Mouse (Mus musculus) kidney, embryonic 14.5 days (tissue): Measurements from ENCODE around the gene Lmtk3. TPM values are rescaled to one million over a fixed set of nuclear protein-coding genes. Genes with fewer than 3 reads are reported as not detected.
A peak's percentile ranks its signal among the peaks of the same experiment; 100 is the strongest.

ENCODE experiments used
- ATAC-seq: fragments of 200-750 bp; cut with Nextera tagmentation; 2 replicates; pipeline ENCODE4 v1.8.0; 2017; ENCODE audit warnings: moderate number of reproducible peaks, mild to moderate bottlenecking, moderate TSS enrichment, moderate library complexity; ENCODE audit not compliant: low FRiP score, low TSS enrichment
- H3K27ac ChIP-seq: fragments of 300-500 bp; sonication (generic); 2 replicates; pipeline ENCODE4 v1.5.1; 2014; ENCODE audit warnings: low read depth, mild to moderate bottlenecking, low read length, moderate library complexity, mixed read lengths
- H3K27me3 ChIP-seq: fragments of 300-500 bp; sonication (generic); 2 replicates; pipeline ENCODE4 v1.6.1; 2014; ENCODE audit warnings: mild to moderate bottlenecking, low read length; ENCODE audit not compliant: control insufficient read depth, insufficient read depth
- H3K36me3 ChIP-seq: fragments of 300-500 bp; sonication (generic); 2 replicates; pipeline ENCODE4 v1.6.1; 2014; ENCODE audit warnings: low read length, mixed read lengths; ENCODE audit not compliant: control insufficient read depth, insufficient read depth
- H3K4me1 ChIP-seq: fragments of 300-500 bp; sonication (generic); 2 replicates; pipeline ENCODE4 v1.6.1; 2014; ENCODE audit warnings: low read length, mixed read lengths; ENCODE audit not compliant: control insufficient read depth, insufficient read depth
- H3K4me2 ChIP-seq: fragments of 300-500 bp; sonication (generic); replicated peaks from 2 replicates; pipeline ENCODE4 v1.6.1; 2014; ENCODE audit warnings: low read depth, mild to moderate bottlenecking, low read length
- H3K4me3 ChIP-seq: fragments of 300-500 bp; sonication (generic); 2 replicates; pipeline ENCODE4 v1.5.1; 2014; ENCODE audit warnings: mild to moderate bottlenecking, low read length
- H3K9ac ChIP-seq: fragments of 300-500 bp; sonication (generic); 2 replicates; pipeline ENCODE4 v1.6.1; 2014; ENCODE audit warnings: low read depth, mild to moderate bottlenecking, low read length, moderate library complexity
- H3K9me3 ChIP-seq: fragments of 300-500 bp; sonication (generic); 2 replicates; pipeline ENCODE4 v1.6.1; 2016; ENCODE audit warnings: low read length; ENCODE audit not compliant: control insufficient read depth
- WGBS: fragments of 180-500 bp; shearing (Covaris S2); extraction: QIAGEN DNeasy Blood & Tissue Kit; methylation state at CpG from one replicate; pipeline ENCODE4 v1.1.7; 2014; 5-methylcytosine and 5-hydroxymethylcytosine counted together
- polyA plus RNA-seq: library from polyadenylated mRNA; unstranded; fragments of >200 nt; fragmentation: Nextera tagmentation; extraction: Ambion mirVana; gene quantifications from 2 replicates; pipeline ENCODE4 v1.2.1, GENCODE M21; 2014

Lmtk3 gene
- polyA plus RNA-seq, 1 experiment from 2014 or later = 2.8 TPM

GRCm38 (mm10) chr7:45820913-45821312 is 37.4 kb downstream of the Lmtk3 start:
- Histone ChIP-seq H3K9me3 (no peaks in the 10 kb centered on the region), H3K4me2 (no peak overlapping the region), H3K9ac (no peak overlapping the region), H3K4me1 (0 out of 2 replicates have a peak, but pooled peaks cover 4% of the 10 kb centered on the region), H3K27ac (no peak overlapping the region), H3K27me3 (no peaks in the 10 kb centered on the region), H3K4me3 (no peak overlapping the region), H3K36me3 (peaks cover 18% of the 10 kb centered on the region)
- ATAC-seq = no peak

- peaks cover 7% of the 10 kb centered on the region for H3K4me1 ChIP-seq
- no peak within 1 kb of the TSS for H3K4me2 ChIP-seq
- H3K9me3 ChIP-seq = no peaks in the 10 kb centered on the region
- H3K27me3 ChIP-seq = no peaks in the 10 kb centered on the region
- ATAC-seq = no peak
- H3K36me3 ChIP-seq = peaks cover 55% of the 10 kb centered on the region
- 71% methylated on average over 7 of the region's 7 CpGs for WGBS
- no peak within 1 kb of the TSS for H3K27ac ChIP-seq
- H3K4me3 ChIP-seq = no peak within 1 kb of the TSS
- no peak within 1 kb of the TSS for H3K9ac ChIP-seq
These were observed 41.1 kb downstream of the Lmtk3 start, which contains the start of gene Kcnj14 for GRCm38 (mm10) chr7:45824598-45824997. Kcnj14 (minus strand) TSS chr7:45824782.

- Histone ChIP-seq H3K27me3 (peaks cover 2% of the 10 kb centered on the region), H3K4me1 (peaks cover 13% of the 10 kb centered on the region), H3K36me3 (peaks cover 56% of the 10 kb centered on the region), H3K27ac (no peak overlapping the region), H3K4me2 (no peak overlapping the region), H3K4me3 (no peak overlapping the region), H3K9ac (no peak overlapping the region), H3K9me3 (no peaks in the 10 kb centered on the region)
- 95% methylated on average over 7 of the region's 7 CpGs for WGBS
- ATAC-seq = no peak
These were observed 43.1 kb downstream of the Lmtk3 start for GRCm38 (mm10) chr7:45826631-45827030.

- H3K4me2 ChIP-seq = peak within 1 kb of the TSS; percentile 82
- H3K4me1 ChIP-seq = peaks cover 23% of the 10 kb centered on the region
- peak; percentile 87 for ATAC-seq
- H3K27ac ChIP-seq = no peak within 1 kb of the TSS
- WGBS = under 1% methylated on average over 35 of the region's 35 CpGs
- no peaks in the 10 kb centered on the region for H3K9me3 ChIP-seq
- H3K9ac ChIP-seq = peak within 1 kb of the TSS; percentile 72
- peaks cover 40% of the 10 kb centered on the region for H3K27me3 ChIP-seq
- H3K4me3 ChIP-seq = peak within 1 kb of the TSS; percentile 84
- peaks cover 41% of the 10 kb centered on the region for H3K36me3 ChIP-seq
These were observed 47.0 kb downstream of the Lmtk3 start, which contains the start of gene Grwd1 for GRCm38 (mm10) chr7:45830427-45831127. Grwd1 (minus strand) TSS chr7:45830944.

- H3K9me3 ChIP-seq = no peaks in the 10 kb centered on the region
- H3K4me3 ChIP-seq = peak overlapping the region; percentile 84
- H3K9ac ChIP-seq = no peak overlapping the region
- peak overlapping the region; percentile 82 for H3K4me2 ChIP-seq
- no peak for ATAC-seq
- H3K27ac ChIP-seq = no peak overlapping the region
- H3K27me3 ChIP-seq = peaks cover 43% of the 10 kb centered on the region
- peaks cover 36% of the 10 kb centered on the region for H3K36me3 ChIP-seq
- peaks cover 23% of the 10 kb centered on the region for H3K4me1 ChIP-seq
- 27% methylated on average over 5 of the region's 5 CpGs for WGBS
These were observed 47.6 kb downstream of the Lmtk3 start for GRCm38 (mm10) chr7:45831128-45831525.

GRCm38 (mm10) chr7:45832428-45832827 is 48.9 kb downstream of the Lmtk3 start:
- no peak for ATAC-seq
- no peak overlapping the region for H3K27ac ChIP-seq
- H3K4me2 ChIP-seq = peak overlapping the region; percentile 49
- WGBS = 9% methylated on average over 30 of the region's 30 CpGs
- peaks cover 23% of the 10 kb centered on the region for H3K36me3 ChIP-seq
- peak overlapping the region; percentile 18; the same call in 1 of the 2 replicates for H3K9ac ChIP-seq
- H3K4me1 ChIP-seq = peaks cover 23% of the 10 kb centered on the region
- H3K27me3 ChIP-seq = peaks cover 43% of the 10 kb centered on the region
- H3K4me3 ChIP-seq = peak overlapping the region; percentile 42
- H3K9me3 ChIP-seq = no peaks in the 10 kb centered on the region; the same call in 1 of the 2 replicates

- H3K9ac ChIP-seq = peak overlapping the region; percentile 32; the same call in 1 of the 2 replicates
- H3K27ac ChIP-seq = no peak overlapping the region
- no peak for ATAC-seq
- peaks cover 43% of the 10 kb centered on the region for H3K27me3 ChIP-seq
- no peaks in the 10 kb centered on the region; the same call in 1 of the 2 replicates for H3K9me3 ChIP-seq
- under 1% methylated on average over 63 of the region's 86 CpGs for WGBS
- H3K4me2 ChIP-seq = peak overlapping the region; percentile 49
- H3K4me3 ChIP-seq = peak overlapping the region; percentile 42
- H3K36me3 ChIP-seq = peaks cover 14% of the 10 kb centered on the region; the same call in 1 of the 2 replicates
- H3K4me1 ChIP-seq = peaks cover 23% of the 10 kb centered on the region
These were observed 49.7 kb downstream of the Lmtk3 start for GRCm38 (mm10) chr7:45833148-45833790.

- Histone ChIP-seq H3K4me2 (peak overlapping the region; percentile 49), H3K36me3 (peaks cover 8% of the 10 kb centered on the region; the same call in 1 of the 2 replicates), H3K9ac (peak overlapping the region; percentile 32; the same call in 1 of the 2 replicates), H3K9me3 (no peaks in the 10 kb centered on the region; the same call in 1 of the 2 replicates), H3K27ac (no peak overlapping the region), H3K4me1 (peaks cover 23% of the 10 kb centered on the region), H3K27me3 (peaks cover 43% of the 10 kb centered on the region), H3K4me3 (peak overlapping the region; percentile 42)
- no peak for ATAC-seq
- 2% methylated on average over 31 of the region's 31 CpGs for WGBS
These were observed 50.4 kb downstream of the Lmtk3 start for GRCm38 (mm10) chr7:45833924-45834323.
